Mouse (Mus musculus): Measurements from ENCODE around the gene Dtnb. TPM values are rescaled to one million over a fixed set of nuclear protein-coding genes. Genes with fewer than 3 reads are reported as not detected.

The Dtnb gene
- polyA plus RNA-seq, 1 experiment from 2014 or later, result 32.6 TPM

Small RNA genes lying within 50 kb of the gene (microRNA-seq; reads per million reads assigned to microRNA genes)
- not detected for gene Gm26050

Other genes starting within 250 kb of the Dtnb start
- gene Kif3c, start 207.2 kb upstream of the Dtnb start, polyA plus RNA-seq (2014; fragmentation: Nextera tagmentation; extraction: Ambion mirVana), result 11.5 and 13.0 TPM in 2 replicates
- gene Asxl2, start 145.5 kb upstream of the Dtnb start, polyA plus RNA-seq (2014; fragmentation: Nextera tagmentation; extraction: Ambion mirVana), result 19.7 and 21.5 TPM in 2 replicates
- gene Dnmt3a, start 233.6 kb downstream of the Dtnb start, polyA plus RNA-seq (2014; fragmentation: Nextera tagmentation; extraction: Ambion mirVana), result 63.4 and 69.3 TPM in 2 replicates